Mouse (Mus musculus) hindbrain, embryonic 11.5 days (tissue): ENCODE measurements around the gene Grid2. TPM values are rescaled to one million over a fixed set of nuclear protein-coding genes. Genes with fewer than 3 reads are reported as not detected.

Experiments used
- ATAC-seq: fragments of 200-750 bp; cut with Nextera tagmentation; 2 replicates; pipeline ENCODE4 v1.8.0; 2017; ENCODE audit warnings: mild to moderate bottlenecking, moderate TSS enrichment, moderate library complexity; ENCODE audit not compliant: low FRiP score
- DNase-seq: peaks from one replicate; pipeline ENCODE4 v3.0.0-alpha.2; 2015; ENCODE audit warnings: low spot score
- H3K27ac ChIP-seq: fragments of 300-500 bp; sonication (generic); 2 replicates; pipeline ENCODE4 v1.5.1; 2014; ENCODE audit warnings: mild to moderate bottlenecking, low read depth, low read length
- H3K27me3 ChIP-seq: fragments of 300-500 bp; sonication (generic); 2 replicates; pipeline ENCODE4 v1.6.1; 2014; ENCODE audit warnings: mild to moderate bottlenecking, low read length, moderate library complexity, mixed read lengths; ENCODE audit not compliant: control insufficient read depth, insufficient read depth
- H3K36me3 ChIP-seq: fragments of 300-500 bp; sonication (generic); 2 replicates; pipeline ENCODE4 v1.6.1; 2014; ENCODE audit warnings: mild to moderate bottlenecking, low read length, moderate library complexity, mixed read lengths; ENCODE audit not compliant: control insufficient read depth, insufficient read depth
- H3K4me1 ChIP-seq: fragments of 300-500 bp; sonication (generic); replicated peaks from 2 replicates; pipeline ENCODE4 v1.6.1; 2014; ENCODE audit warnings: low read length, mixed read lengths; ENCODE audit not compliant: control insufficient read depth, insufficient read depth
- H3K4me2 ChIP-seq: fragments of 300-500 bp; sonication (generic); replicated peaks from 2 replicates; pipeline ENCODE4 v1.6.1; 2014; ENCODE audit warnings: mild to moderate bottlenecking, low read depth, low read length
- H3K4me3 ChIP-seq: fragments of 300-500 bp; sonication (generic); 2 replicates; pipeline ENCODE4 v1.5.1; 2014; ENCODE audit warnings: low read depth, low read length
- H3K9ac ChIP-seq: fragments of 300-500 bp; sonication (generic); 2 replicates; pipeline ENCODE4 v1.6.1; 2014; ENCODE audit warnings: low read depth, low read length
- H3K9me3 ChIP-seq: fragments of 300-500 bp; sonication (generic); 2 replicates; pipeline ENCODE4 v1.6.1; 2016; ENCODE audit warnings: low read length; ENCODE audit not compliant: control insufficient read depth
- WGBS: fragments of 180-500 bp; shearing (Covaris S2); extraction: QIAGEN DNeasy Blood & Tissue Kit; methylation state at CpG from one replicate; pipeline ENCODE4 v1.1.7; 2014; 5-methylcytosine and 5-hydroxymethylcytosine counted together
- polyA plus RNA-seq: library from polyadenylated mRNA; unstranded; fragments of >200 nt; fragmentation: Nextera tagmentation; extraction: Ambion mirVana; gene quantifications from 2 replicates; pipeline ENCODE4 v1.2.1, GENCODE M21; 2014

Gene Grid2
- polyA plus RNA-seq, 1 experiment from 2014 or later: 5.5 TPM

GRCm38 (mm10) chr6:64490313-64491067 is 1234.8 kb downstream of the Grid2 start:
- Histone ChIP-seq H3K27ac (no peak overlapping the region), H3K4me3 (no peak overlapping the region), H3K4me2 (no peak overlapping the region), H3K4me1 (no peaks in the 10 kb centered on the region), H3K36me3 (no peaks in the 10 kb centered on the region), H3K9me3 (no peaks in the 10 kb centered on the region), H3K27me3 (no peaks in the 10 kb centered on the region), H3K9ac (no peak overlapping the region)
- ATAC-seq: no peak
- WGBS: 83% methylated on average over 4 of the region's 4 CpGs
- no peak for DNase-seq

GRCm38 (mm10) chr6:64504394-64504793 is 1248.7 kb downstream of the Grid2 start:
- Histone ChIP-seq H3K27ac (no peak overlapping the region), H3K4me2 (no peak overlapping the region), H3K27me3 (no peaks in the 10 kb centered on the region), H3K9me3 (no peaks in the 10 kb centered on the region), H3K4me3 (no peak overlapping the region), H3K9ac (no peak overlapping the region), H3K4me1 (no peaks in the 10 kb centered on the region), H3K36me3 (no peaks in the 10 kb centered on the region)
- 74% methylated on average over 1 of the region's 1 CpGs for WGBS
- no peak for DNase-seq
- ATAC-seq: no peak

- no peak overlapping the region for H3K27ac ChIP-seq
These were observed 1286.5 kb downstream of the Grid2 start for GRCm38 (mm10) chr6:64542168-64542567.

GRCm38 (mm10) chr6:64553645-64554044 is 1298.0 kb downstream of the Grid2 start:
- Histone ChIP-seq H3K4me2 (no peak overlapping the region), H3K4me1 (no peaks in the 10 kb centered on the region), H3K36me3 (no peaks in the 10 kb centered on the region), H3K27ac (no peak overlapping the region), H3K27me3 (no peaks in the 10 kb centered on the region), H3K9me3 (no peaks in the 10 kb centered on the region), H3K4me3 (no peak overlapping the region), H3K9ac (no peak overlapping the region)
- WGBS: 82% methylated on average over 3 of the region's 3 CpGs
- DNase-seq (no peak), ATAC-seq (no peak)

More at GRCm38 (mm10) chr6:64542168-64542567, 1286.5 kb downstream of the Grid2 start:
- H3K4me1 ChIP-seq: no peaks in the 10 kb centered on the region
- no peak overlapping the region for H3K4me3 ChIP-seq
- H3K4me2 ChIP-seq: no peak overlapping the region
- 74% methylated on average over 3 of the region's 3 CpGs for WGBS
- no peak for DNase-seq
- H3K36me3 ChIP-seq: no peaks in the 10 kb centered on the region
- H3K9ac ChIP-seq: no peak overlapping the region
- ATAC-seq: no peak
- H3K9me3 ChIP-seq: no peaks in the 10 kb centered on the region
- H3K27me3 ChIP-seq: no peaks in the 10 kb centered on the region

GRCm38 (mm10) chr6:64555220-64555619 is 1299.5 kb downstream of the Grid2 start:
- H3K27ac ChIP-seq: no peak overlapping the region
- no peak overlapping the region for H3K4me2 ChIP-seq
- no peak overlapping the region for H3K4me3 ChIP-seq
- H3K4me1 ChIP-seq: no peaks in the 10 kb centered on the region
- DNase-seq (no peak), ATAC-seq (no peak)
- H3K27me3 ChIP-seq: no peaks in the 10 kb centered on the region
- H3K36me3 ChIP-seq: no peaks in the 10 kb centered on the region
- no peaks in the 10 kb centered on the region for H3K9me3 ChIP-seq
- WGBS: 89% methylated on average over 4 of the region's 4 CpGs
- no peak overlapping the region for H3K9ac ChIP-seq

- no peak overlapping the region for H3K27ac ChIP-seq
- 76% methylated on average over 5 of the region's 5 CpGs for WGBS
- no peaks in the 10 kb centered on the region for H3K9me3 ChIP-seq
- DNase-seq (peak; percentile 46), ATAC-seq (no peak)
- no peak overlapping the region for H3K4me3 ChIP-seq
- H3K36me3 ChIP-seq: no peaks in the 10 kb centered on the region
- no peak overlapping the region for H3K4me2 ChIP-seq
- no peaks in the 10 kb centered on the region for H3K4me1 ChIP-seq
- H3K9ac ChIP-seq: no peak overlapping the region
- no peaks in the 10 kb centered on the region for H3K27me3 ChIP-seq
These were observed 1312.9 kb downstream of the Grid2 start for GRCm38 (mm10) chr6:64568599-64568998.

- H3K4me1 ChIP-seq: no peaks in the 10 kb centered on the region
- H3K9ac ChIP-seq: no peak overlapping the region
- no peak overlapping the region for H3K27ac ChIP-seq
- no peak for DNase-seq
- no peaks in the 10 kb centered on the region for H3K9me3 ChIP-seq
- no peak for ATAC-seq
- no peak overlapping the region for H3K4me2 ChIP-seq
- WGBS: 72% methylated on average over 3 of the region's 3 CpGs
- H3K36me3 ChIP-seq: no peaks in the 10 kb centered on the region
- no peaks in the 10 kb centered on the region for H3K27me3 ChIP-seq
- no peak overlapping the region for H3K4me3 ChIP-seq
These were observed 1325.7 kb downstream of the Grid2 start for GRCm38 (mm10) chr6:64581338-64581737.

- DNase-seq (no peak), ATAC-seq (no peak)
- no peak overlapping the region for H3K4me3 ChIP-seq
- no peak overlapping the region for H3K27ac ChIP-seq
- H3K36me3 ChIP-seq: no peaks in the 10 kb centered on the region
- H3K27me3 ChIP-seq: no peaks in the 10 kb centered on the region
- H3K4me2 ChIP-seq: no peak overlapping the region
- no peaks in the 10 kb centered on the region for H3K9me3 ChIP-seq
- H3K4me1 ChIP-seq: no peaks in the 10 kb centered on the region
- 81% methylated on average over 7 of the region's 7 CpGs for WGBS
- H3K9ac ChIP-seq: no peak overlapping the region
These were observed 1333.0 kb downstream of the Grid2 start for GRCm38 (mm10) chr6:64588487-64589205.

- WGBS: 65% methylated on average over 7 of the region's 7 CpGs
- H3K27ac ChIP-seq: 0 out of 2 replicates have a peak overlapping the region, but pooled peaks have one; percentile 24
- no peak for DNase-seq
These were observed 1340.6 kb downstream of the Grid2 start for GRCm38 (mm10) chr6:64596261-64596660.

More at GRCm38 (mm10) chr6:64596261-64596660, 1340.6 kb downstream of the Grid2 start:
- no peak for ATAC-seq
- no peak overlapping the region for H3K4me2 ChIP-seq
- H3K9ac ChIP-seq: no peak overlapping the region
- no peaks in the 10 kb centered on the region for H3K27me3 ChIP-seq
- no peaks in the 10 kb centered on the region for H3K9me3 ChIP-seq
- no peaks in the 10 kb centered on the region for H3K36me3 ChIP-seq
- H3K4me3 ChIP-seq: no peak overlapping the region
- no peaks in the 10 kb centered on the region; the same call in 1 of the 2 replicates for H3K4me1 ChIP-seq
